Mouse (Mus musculus): ENCODE measurements around the gene Gm39115. TPM values are rescaled to one million over a fixed set of nuclear protein-coding genes. Genes with fewer than 3 reads are reported as not detected.
"Not testable (repeated sequence)": the region's sequence is repeated elsewhere in the genome, so short reads cannot be mapped to it uniquely, and the experiment has no call there.

The Gm39115 gene
- polyA plus RNA-seq, 1 experiment from 2014 or later, result not detected

DNA sequence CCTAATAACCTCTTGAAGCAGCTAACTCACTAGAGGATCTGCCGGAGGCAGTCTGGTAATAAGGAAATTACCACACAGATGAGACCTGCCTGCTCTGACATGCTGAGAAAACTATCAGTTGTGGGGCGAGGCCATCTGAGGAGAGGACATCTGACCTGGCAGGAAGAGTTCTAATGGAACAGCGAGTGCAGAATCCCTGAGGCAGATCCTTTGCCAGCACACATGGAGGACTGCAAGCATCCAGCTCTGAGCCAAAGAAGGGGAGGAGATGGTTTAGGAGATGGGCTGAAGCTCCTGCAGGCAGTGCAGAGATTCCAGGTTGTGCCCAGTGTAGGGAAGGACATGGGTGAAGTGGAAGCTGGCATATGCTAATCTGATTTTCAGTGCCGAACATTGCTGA lies 16.4 kb upstream of the Gm39115 start:
- Histone ChIP-seq H3K4me1 (replicated peaks; ENCODE audit: control insufficient read depth, insufficient read depth, low read length) (no peaks in the 10 kb centered on the region), H3K27ac (ENCODE audit: low read depth, low read length) (no peak overlapping the region), H3K9me3 (ENCODE audit: control insufficient read depth, low read length) (no peaks in the 10 kb centered on the region), H3K36me3 (ENCODE audit: control insufficient read depth, insufficient read depth, low read length) (no peaks in the 10 kb centered on the region), H3K4me2 (no peak overlapping the region), H3K4me3 (ENCODE audit: low read depth, low read length) (no peak overlapping the region), H3K9ac (ENCODE audit: low read depth, low read length) (no peak overlapping the region), H3K27me3 (replicated peaks; ENCODE audit: control insufficient read depth, insufficient read depth, low read length) (no peaks in the 10 kb centered on the region; the same call in 1 of the 2 replicates)
- DNase-seq (ENCODE audit: low spot score) (no peak), ATAC-seq (replicated peaks; ENCODE audit: low FRiP score) (no peak)
- WGBS, result 82% methylated on average over 4 of the region's 4 CpGs

DNA sequence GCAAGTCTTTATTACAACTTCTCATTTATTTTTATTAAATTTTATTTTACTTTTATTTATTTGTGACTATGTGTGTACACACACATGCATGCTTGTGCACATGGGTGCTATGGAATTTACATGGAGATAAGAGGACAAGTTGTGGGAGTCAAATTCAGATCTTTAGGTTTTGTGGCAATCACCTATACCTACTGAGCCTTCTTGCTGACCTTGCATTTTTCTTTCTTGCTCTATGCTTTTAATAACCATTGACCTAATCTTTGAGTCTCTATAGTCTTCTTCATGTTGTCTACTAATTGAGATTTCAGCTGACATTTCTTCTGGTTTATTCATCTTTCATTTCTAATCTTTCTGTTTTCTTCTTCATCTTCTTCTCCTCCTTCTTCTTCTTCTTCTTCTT lies 12.8 kb upstream of the Gm39115 start:
- no peaks in the 10 kb centered on the region for H3K27me3 ChIP-seq (replicated peaks; ENCODE audit: control insufficient read depth, insufficient read depth, low read length)
- no peak overlapping the region for H3K4me3 ChIP-seq (ENCODE audit: low read depth, low read length)
- H3K9ac ChIP-seq (ENCODE audit: low read depth, low read length), result no peak overlapping the region
- no peak overlapping the region for H3K27ac ChIP-seq (ENCODE audit: low read depth, low read length)
- DNase-seq (ENCODE audit: low spot score) (no peak), ATAC-seq (replicated peaks; ENCODE audit: low FRiP score) (no peak)
- H3K36me3 ChIP-seq (ENCODE audit: control insufficient read depth, insufficient read depth, low read length), result no peaks in the 10 kb centered on the region
- no peaks in the 10 kb centered on the region for H3K4me1 ChIP-seq (replicated peaks; ENCODE audit: control insufficient read depth, insufficient read depth, low read length)
- H3K4me2 ChIP-seq, result no peak overlapping the region
- no peaks in the 10 kb centered on the region for H3K9me3 ChIP-seq (ENCODE audit: control insufficient read depth, low read length)

DNA sequence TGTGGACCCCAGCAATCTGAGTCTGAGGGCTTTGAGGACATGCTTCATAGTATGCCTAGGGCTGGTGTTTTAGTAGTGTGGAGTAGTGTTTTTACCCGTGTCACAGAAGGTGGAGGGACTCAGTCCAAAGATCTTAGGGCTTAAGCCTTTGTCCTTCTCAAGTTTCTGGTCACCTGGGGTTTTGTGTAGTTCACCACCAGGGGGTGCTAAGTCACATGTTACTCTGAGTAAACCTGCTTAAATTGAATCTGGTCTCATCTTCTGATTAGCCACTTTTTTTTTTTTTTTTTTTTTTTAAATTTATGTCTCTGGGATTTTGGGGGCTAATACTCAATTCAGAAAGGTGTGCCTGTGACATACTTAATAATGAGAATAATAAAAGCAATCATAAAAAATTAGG lies 10.2 kb upstream of the Gm39115 start:
- ATAC-seq (replicated peaks; ENCODE audit: low FRiP score), result no peak
- no peak overlapping the region for H3K4me2 ChIP-seq
- no peaks in the 10 kb centered on the region for H3K9me3 ChIP-seq (ENCODE audit: control insufficient read depth, low read length)
- no peaks in the 10 kb centered on the region for H3K36me3 ChIP-seq (ENCODE audit: control insufficient read depth, insufficient read depth, low read length)
- no peak for DNase-seq (ENCODE audit: low spot score)
- WGBS, result 4% methylated on average over 1 of the region's 1 CpGs
- no peak overlapping the region for H3K9ac ChIP-seq (ENCODE audit: low read depth, low read length)
- no peaks in the 10 kb centered on the region for H3K4me1 ChIP-seq (replicated peaks; ENCODE audit: control insufficient read depth, insufficient read depth, low read length)
- no peak overlapping the region for H3K27ac ChIP-seq (ENCODE audit: low read depth, low read length)
- no peak overlapping the region for H3K4me3 ChIP-seq (ENCODE audit: low read depth, low read length)
- H3K27me3 ChIP-seq (replicated peaks; ENCODE audit: control insufficient read depth, insufficient read depth, low read length), result no peaks in the 10 kb centered on the region

DNA sequence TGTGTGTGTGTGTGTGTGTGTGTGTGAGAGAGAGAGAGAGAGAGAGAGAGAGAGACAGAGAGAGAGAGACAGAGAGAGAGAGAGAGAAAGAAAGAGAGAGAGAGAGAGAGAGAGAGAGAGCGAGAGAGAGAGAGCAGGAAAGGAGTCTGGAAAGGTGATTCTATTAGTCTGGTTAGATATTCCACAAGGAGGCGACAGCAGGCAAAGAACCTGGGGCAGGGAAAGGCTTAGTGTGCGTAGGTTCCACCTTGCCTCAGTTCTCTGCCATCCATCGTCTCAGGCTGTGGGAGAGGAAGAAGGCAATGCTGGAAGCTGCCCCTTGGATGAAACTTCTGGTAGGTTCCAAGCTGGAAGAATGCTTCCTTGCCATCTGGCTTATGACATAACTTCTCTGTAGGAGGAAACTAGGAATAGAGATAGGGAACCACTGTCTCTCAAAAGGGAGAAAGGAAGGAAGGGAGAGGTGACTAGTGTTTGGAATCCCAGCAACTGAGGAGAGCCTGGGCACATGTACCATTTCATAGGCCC lies 9.6 kb upstream of the Gm39115 start:
- Histone ChIP-seq H3K27ac (ENCODE audit: low read depth, low read length) (no peak overlapping the region), H3K36me3 (ENCODE audit: control insufficient read depth, insufficient read depth, low read length) (no peaks in the 10 kb centered on the region), H3K4me1 (replicated peaks; ENCODE audit: control insufficient read depth, insufficient read depth, low read length) (no peaks in the 10 kb centered on the region), H3K9ac (ENCODE audit: low read depth, low read length) (no peak overlapping the region), H3K9me3 (ENCODE audit: control insufficient read depth, low read length) (no peaks in the 10 kb centered on the region), H3K4me2 (no peak overlapping the region), H3K4me3 (ENCODE audit: low read depth, low read length) (no peak overlapping the region), H3K27me3 (replicated peaks; ENCODE audit: control insufficient read depth, insufficient read depth, low read length) (no peaks in the 10 kb centered on the region)
- 51% methylated on average over 4 of the region's 4 CpGs for WGBS
- DNase-seq (ENCODE audit: low spot score), result no peak
- ATAC-seq (replicated peaks; ENCODE audit: low FRiP score), result no peak

DNA sequence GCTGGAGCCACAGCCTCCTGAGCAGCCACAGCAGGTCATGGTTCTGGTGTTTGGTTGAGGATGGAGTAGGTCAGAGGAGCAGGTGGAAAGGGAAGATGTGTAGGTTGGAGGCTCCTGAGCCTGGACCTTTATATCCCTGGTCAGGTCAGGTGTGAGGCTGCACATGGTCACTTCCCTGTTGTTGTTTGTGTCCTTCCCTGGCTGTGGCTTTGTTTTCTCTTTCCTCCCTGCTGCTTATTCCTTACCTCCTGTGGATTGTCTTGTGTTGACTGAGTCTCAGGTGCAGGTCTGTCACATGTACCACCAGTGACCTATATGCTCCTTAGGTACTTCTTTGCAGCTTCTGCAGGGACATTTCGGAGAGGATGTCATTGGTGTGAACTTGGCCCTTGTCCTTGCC lies 8.7 kb upstream of the Gm39115 start, which contains the start of gene Gm45337:
Gene Gm45337, minus strand, starts transcription at position 101 of the 400 bp plus-strand sequence.
- no peak within 1 kb of the TSS for H3K9ac ChIP-seq (ENCODE audit: low read depth, low read length)
- DNase-seq (ENCODE audit: low spot score) (no peak), ATAC-seq (replicated peaks; ENCODE audit: low FRiP score) (no peak)
- no peak within 1 kb of the TSS for H3K4me3 ChIP-seq (ENCODE audit: low read depth, low read length)
- H3K27ac ChIP-seq (ENCODE audit: low read depth, low read length), result no peak within 1 kb of the TSS
- H3K9me3 ChIP-seq (ENCODE audit: control insufficient read depth, low read length), result no peaks in the 10 kb centered on the region
- no peaks in the 10 kb centered on the region for H3K27me3 ChIP-seq (replicated peaks; ENCODE audit: control insufficient read depth, insufficient read depth, low read length)
- H3K4me1 ChIP-seq (replicated peaks; ENCODE audit: control insufficient read depth, insufficient read depth, low read length), result no peaks in the 10 kb centered on the region
- no peaks in the 10 kb centered on the region for H3K36me3 ChIP-seq (ENCODE audit: control insufficient read depth, insufficient read depth, low read length)
- no peak within 1 kb of the TSS for H3K4me2 ChIP-seq
- 68% methylated on average over 1 of the region's 1 CpGs for WGBS

DNA sequence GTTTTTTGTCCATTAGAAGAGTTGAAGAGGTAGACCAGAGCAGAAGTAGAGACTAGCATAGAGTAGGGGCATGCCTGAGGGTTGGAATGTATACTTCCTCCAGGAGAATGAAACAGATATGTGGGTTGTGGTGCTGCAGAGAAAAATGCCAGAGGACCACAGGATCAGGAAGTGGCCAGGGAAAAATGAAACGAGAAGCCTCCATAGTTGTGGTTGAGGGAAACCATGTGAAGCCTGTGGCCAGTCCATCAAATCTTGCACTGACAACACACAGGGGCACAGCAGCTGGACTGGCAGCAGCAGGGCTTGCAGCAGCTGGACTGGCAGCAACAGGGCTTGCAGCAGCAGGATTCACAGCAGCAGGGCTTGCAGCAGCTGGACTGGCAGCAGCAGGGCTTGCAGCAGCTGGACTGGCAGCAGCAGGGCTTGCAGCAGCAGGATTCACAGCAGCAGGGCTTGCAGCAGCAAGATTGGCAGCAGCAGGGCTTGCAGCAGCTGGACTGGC lies 7.7 kb upstream of the Gm39115 start:
- H3K27ac ChIP-seq (ENCODE audit: low read depth, low read length); H3K9ac ChIP-seq (ENCODE audit: low read depth, low read length); H3K4me2 ChIP-seq; DNase-seq (ENCODE audit: low spot score); H3K36me3 ChIP-seq (ENCODE audit: control insufficient read depth, insufficient read depth, low read length); H3K27me3 ChIP-seq (replicated peaks; ENCODE audit: control insufficient read depth, insufficient read depth, low read length); H3K9me3 ChIP-seq (ENCODE audit: control insufficient read depth, low read length); H3K4me3 ChIP-seq (ENCODE audit: low read depth, low read length); H3K4me1 ChIP-seq (replicated peaks; ENCODE audit: control insufficient read depth, insufficient read depth, low read length); ATAC-seq (replicated peaks; ENCODE audit: low FRiP score): not testable (repeated sequence)
- WGBS, result 10% methylated on average over 1 of the region's 1 CpGs

DNA sequence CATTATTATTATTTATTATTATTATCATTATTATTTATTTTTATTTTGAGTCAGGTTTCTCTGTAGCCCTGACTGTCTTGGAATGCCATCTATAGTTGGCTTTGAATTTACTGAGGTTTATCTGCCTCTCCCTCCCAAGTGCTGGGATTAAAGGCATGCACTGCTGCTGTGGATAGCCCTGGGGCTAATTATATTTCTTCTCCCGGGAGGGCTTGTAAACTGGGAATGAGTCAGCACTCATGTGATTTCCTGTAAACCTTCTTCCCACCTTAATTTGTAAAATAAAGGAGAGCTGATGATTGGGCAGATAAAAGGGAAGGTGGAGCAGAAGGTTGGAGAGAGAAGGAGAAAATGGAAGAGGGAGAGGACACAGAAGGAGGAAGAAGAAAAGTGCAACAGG lies 4.9 kb upstream of the Gm39115 start:
- Histone ChIP-seq H3K4me1 (replicated peaks; ENCODE audit: control insufficient read depth, insufficient read depth, low read length) (no peaks in the 10 kb centered on the region), H3K9ac (ENCODE audit: low read depth, low read length) (no peak overlapping the region), H3K36me3 (ENCODE audit: control insufficient read depth, insufficient read depth, low read length) (no peaks in the 10 kb centered on the region), H3K4me2 (no peak overlapping the region), H3K4me3 (ENCODE audit: low read depth, low read length) (no peak overlapping the region), H3K27ac (ENCODE audit: low read depth, low read length) (no peak overlapping the region), H3K9me3 (ENCODE audit: control insufficient read depth, low read length) (no peaks in the 10 kb centered on the region), H3K27me3 (replicated peaks; ENCODE audit: control insufficient read depth, insufficient read depth, low read length) (no peaks in the 10 kb centered on the region)
- DNase-seq (ENCODE audit: low spot score), result no peak
- WGBS, result 13% methylated on average over 1 of the region's 1 CpGs
- no peak for ATAC-seq (replicated peaks; ENCODE audit: low FRiP score)

DNA sequence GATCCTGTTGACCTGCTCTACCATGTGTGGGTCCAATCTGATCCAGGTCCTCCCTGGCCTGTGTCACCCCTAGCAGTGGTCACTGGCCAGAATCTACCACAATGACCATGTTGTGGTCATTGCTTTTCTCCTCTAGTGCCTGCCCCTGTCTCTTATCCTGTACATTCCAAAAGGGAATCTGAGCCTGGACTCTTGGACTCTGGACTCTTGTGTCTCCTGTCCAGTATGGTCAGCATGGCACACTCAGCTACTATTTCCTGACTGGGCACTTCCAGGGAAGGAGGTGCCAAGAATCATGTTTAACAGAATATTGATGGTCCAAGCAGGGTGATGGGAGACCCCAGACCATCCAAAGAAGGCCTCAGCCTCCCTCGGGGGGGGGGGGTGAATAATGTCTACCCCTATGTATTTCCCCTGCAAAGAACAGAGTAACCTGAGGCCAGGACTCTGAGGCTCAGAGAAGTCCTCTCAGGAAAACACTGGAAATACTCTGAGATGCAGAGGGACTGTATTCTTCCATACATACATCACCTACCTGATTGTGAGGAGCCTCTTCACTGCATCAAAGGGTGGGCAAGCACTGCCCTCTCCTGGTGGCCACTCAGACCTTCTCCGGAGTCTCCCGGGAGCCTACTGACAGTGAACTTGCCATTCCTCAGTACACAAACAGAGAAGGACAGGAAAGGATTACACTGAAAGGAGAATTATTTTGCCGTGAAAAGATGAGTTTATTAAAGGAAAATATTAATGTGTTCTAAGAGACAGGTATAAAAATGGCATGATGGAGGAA lies 1.4 kb downstream of the Gm39115 start:
- ATAC-seq (replicated peaks; ENCODE audit: low FRiP score) (no peak), DNase-seq (ENCODE audit: low spot score) (no peak)
- whole genome bisulfite sequencing, result 57% methylated on average over 4 of the region's 4 CpGs
- no peak overlapping the region for H3K4me3 ChIP-seq (ENCODE audit: low read depth, low read length)
- no peak overlapping the region for H3K4me2 ChIP-seq
- H3K27me3 ChIP-seq (replicated peaks; ENCODE audit: control insufficient read depth, insufficient read depth, low read length), result no peaks in the 10 kb centered on the region
- no peaks in the 10 kb centered on the region for H3K9me3 ChIP-seq (ENCODE audit: control insufficient read depth, low read length)
- H3K9ac ChIP-seq (ENCODE audit: low read depth, low read length), result no peak overlapping the region
- H3K27ac ChIP-seq (ENCODE audit: low read depth, low read length), result no peak overlapping the region
- no peaks in the 10 kb centered on the region for H3K36me3 ChIP-seq (ENCODE audit: control insufficient read depth, insufficient read depth, low read length)
- no peaks in the 10 kb centered on the region for H3K4me1 ChIP-seq (replicated peaks; ENCODE audit: control insufficient read depth, insufficient read depth, low read length)

DNA sequence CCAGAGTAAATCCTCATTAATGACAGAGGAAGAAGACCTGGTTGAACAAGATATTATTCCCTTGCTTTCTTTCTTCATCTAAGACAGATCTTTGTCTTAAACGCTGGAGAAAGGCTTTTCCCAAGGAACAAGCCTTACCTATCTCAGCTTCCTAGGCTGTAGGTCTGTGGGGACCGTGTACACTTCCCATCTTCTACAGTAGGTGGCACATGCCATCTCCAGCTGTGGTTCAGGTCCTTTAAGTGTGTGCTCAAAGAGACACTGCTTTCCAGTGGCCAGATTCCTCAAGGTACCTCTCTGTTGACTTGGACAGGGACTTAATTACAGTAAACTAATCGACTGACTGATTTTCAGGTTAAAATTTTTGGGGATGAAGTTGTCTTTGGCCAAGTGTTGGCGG lies 7.0 kb downstream of the Gm39115 start:
- Histone ChIP-seq H3K4me1 (replicated peaks; ENCODE audit: control insufficient read depth, insufficient read depth, low read length) (no peaks in the 10 kb centered on the region), H3K4me2 (no peak overlapping the region), H3K4me3 (ENCODE audit: low read depth, low read length) (no peak overlapping the region), H3K36me3 (ENCODE audit: control insufficient read depth, insufficient read depth, low read length) (no peaks in the 10 kb centered on the region), H3K27me3 (replicated peaks; ENCODE audit: control insufficient read depth, insufficient read depth, low read length) (no peaks in the 10 kb centered on the region), H3K9ac (ENCODE audit: low read depth, low read length) (no peak overlapping the region), H3K9me3 (ENCODE audit: control insufficient read depth, low read length) (no peaks in the 10 kb centered on the region), H3K27ac (ENCODE audit: low read depth, low read length) (no peak overlapping the region)
- WGBS, result 52% methylated on average over 4 of the region's 4 CpGs
- ATAC-seq (replicated peaks; ENCODE audit: low FRiP score), result no peak
- DNase-seq (ENCODE audit: low spot score), result no peak

Measured in liver, embryonic 11.5 days (tissue).